Mouse (Mus musculus): Measurements from ENCODE around the gene Ly6g6f. TPM values are rescaled to one million over a fixed set of nuclear protein-coding genes. Genes with fewer than 3 reads are reported as not detected.

The Ly6g6f gene
- polyA plus RNA-seq, 1 experiment = not detected

GRCm38 (mm10) chr17:35096597-35096996 is 11.2 kb upstream of the Ly6g6f start:
- Histone ChIP-seq H3K4me1 (ENCODE audit: control insufficient read depth, insufficient read depth, low read length) (no peaks in the 10 kb centered on the region), H3K4me3 (ENCODE audit: insufficient read depth, low read length) (no peak overlapping the region), H3K27ac (ENCODE audit: insufficient read depth, low read length) (no peak overlapping the region)
- no peak for TF ChIP-seq POLR2A (IDR thresholded peaks at IDR 0.05; ENCODE audit: low read depth, low read length)
- no peak for TF ChIP-seq CTCF (IDR thresholded peaks at IDR 0.05; ENCODE audit: borderline replicate concordance, insufficient read depth, low read length)

- H3K4me3 ChIP-seq (ENCODE audit: insufficient read depth, low read length) = no peak overlapping the region
- no peak overlapping the region for H3K27ac ChIP-seq (ENCODE audit: insufficient read depth, low read length)
- H3K4me1 ChIP-seq (ENCODE audit: control insufficient read depth, insufficient read depth, low read length) = 0 out of 2 replicates have a peak, but pooled peaks cover 4% of the 10 kb centered on the region
- TF ChIP-seq CTCF (IDR thresholded peaks at IDR 0.05; ENCODE audit: borderline replicate concordance, insufficient read depth, low read length) (no peak), POLR2A (IDR thresholded peaks at IDR 0.05; ENCODE audit: low read depth, low read length) (no peak)
Measured at GRCm38 (mm10) chr17:35094475-35095365, 9.3 kb upstream of the Ly6g6f start.

DNA sequence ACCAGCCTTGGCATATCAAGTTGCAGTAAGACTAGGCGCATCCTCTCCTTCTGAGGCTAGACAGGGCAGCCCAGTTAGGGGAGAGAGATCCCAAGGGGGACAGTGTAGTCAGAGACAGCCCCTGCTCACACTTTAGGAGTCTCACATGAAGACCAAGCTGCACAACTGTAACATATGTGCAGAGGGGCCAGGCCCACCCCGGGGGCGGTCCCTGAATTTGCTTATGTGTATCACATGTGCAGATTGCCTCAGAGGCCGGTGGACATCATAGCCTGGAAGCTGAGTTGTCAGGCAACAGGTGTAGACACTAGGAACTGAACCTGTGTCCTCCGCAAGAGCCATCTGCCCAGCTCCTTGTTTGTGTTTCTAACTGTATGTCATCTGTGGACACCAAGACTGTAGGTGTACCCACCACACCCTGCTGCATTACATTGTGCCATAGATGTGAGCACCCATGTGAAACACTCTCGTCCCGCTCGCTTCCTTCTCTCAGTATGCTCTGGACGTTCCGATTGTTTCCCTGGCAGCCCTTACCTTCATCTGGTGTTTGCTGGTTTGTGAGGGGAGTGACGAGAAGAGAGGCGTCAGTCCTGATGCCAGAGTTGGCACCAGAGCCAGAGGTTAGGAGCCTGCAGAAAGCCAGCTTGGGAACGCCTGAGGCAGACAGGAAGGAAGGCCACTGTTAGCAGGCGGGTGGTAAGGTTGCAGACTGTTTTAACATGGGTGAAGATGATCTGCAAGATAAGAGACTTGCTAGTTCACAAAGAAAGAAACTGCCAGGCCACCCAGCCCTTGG is 7.2 kb upstream of the Ly6g6f start:
- H3K27ac ChIP-seq (ENCODE audit: insufficient read depth, low read length) = no peak overlapping the region
- H3K4me3 ChIP-seq (ENCODE audit: insufficient read depth, low read length) = no peak overlapping the region
- TF ChIP-seq POLR2A (IDR thresholded peaks at IDR 0.05; ENCODE audit: low read depth, low read length) (no peak), CTCF (IDR thresholded peaks at IDR 0.05; ENCODE audit: borderline replicate concordance, insufficient read depth, low read length) (no peak)
- 0 out of 2 replicates have a peak, but pooled peaks cover 4% of the 10 kb centered on the region for H3K4me1 ChIP-seq (ENCODE audit: control insufficient read depth, insufficient read depth, low read length)

DNA sequence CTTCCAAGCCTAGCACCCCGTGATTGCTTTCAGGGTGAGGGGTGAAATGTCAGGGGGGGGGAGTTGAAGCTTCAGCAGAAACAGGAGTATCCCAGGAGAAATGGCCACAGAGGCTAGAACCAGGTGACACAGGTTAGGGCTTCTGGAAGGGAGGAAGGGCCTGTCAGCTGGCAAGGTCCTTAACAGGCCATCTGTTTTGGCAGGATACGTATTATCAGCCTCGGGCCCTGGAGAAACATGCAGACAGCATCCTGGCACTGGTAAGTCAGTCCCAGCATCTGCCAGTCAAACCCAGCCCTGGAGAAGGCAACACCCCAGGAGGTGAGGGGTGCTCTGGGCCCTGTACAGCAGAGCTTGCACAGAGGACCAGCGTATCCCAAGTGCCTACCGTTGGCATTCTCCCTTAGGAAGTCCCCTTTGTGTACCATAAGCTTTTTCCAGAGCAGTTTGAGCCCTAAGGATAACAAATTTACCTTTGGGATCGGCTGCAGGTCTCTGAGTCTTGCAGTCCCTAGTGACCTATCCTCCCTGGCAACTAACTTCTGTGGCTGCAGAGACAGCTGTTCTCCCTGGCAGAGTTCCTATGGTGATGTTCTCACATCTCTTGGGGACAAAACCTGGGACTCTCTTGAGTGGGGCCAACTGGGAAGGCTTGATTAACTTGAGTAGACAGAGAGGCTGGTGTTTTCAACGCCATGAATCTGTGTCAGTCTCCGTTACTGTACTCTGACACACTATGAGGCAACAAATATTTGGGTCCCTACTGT is 4.9 kb upstream of the Ly6g6f start:
- 0 out of 2 replicates have a peak, but pooled peaks cover 4% of the 10 kb centered on the region for H3K4me1 ChIP-seq (ENCODE audit: control insufficient read depth, insufficient read depth, low read length)
- no peak overlapping the region for H3K27ac ChIP-seq (ENCODE audit: insufficient read depth, low read length)
- H3K4me3 ChIP-seq (ENCODE audit: insufficient read depth, low read length) = peak overlapping the region; percentile 94
- no peak for TF ChIP-seq CTCF (IDR thresholded peaks at IDR 0.05; ENCODE audit: borderline replicate concordance, insufficient read depth, low read length)
- no peak for TF ChIP-seq POLR2A (IDR thresholded peaks at IDR 0.05; ENCODE audit: low read depth, low read length)

GRCm38 (mm10) chr17:35088825-35089644 is 3.6 kb upstream of the Ly6g6f start, which contains the start of gene Abhd16a:
Gene Abhd16a (plus strand): TSS chr17:35089263.
- Histone ChIP-seq H3K27ac (ENCODE audit: insufficient read depth, low read length) (peak within 1 kb of the TSS; percentile 82), H3K4me1 (ENCODE audit: control insufficient read depth, insufficient read depth, low read length) (0 out of 2 replicates have a peak, but pooled peaks cover 4% of the 10 kb centered on the region), H3K4me3 (ENCODE audit: insufficient read depth, low read length) (peak within 1 kb of the TSS; percentile 94)
- TF ChIP-seq POLR2A (IDR thresholded peaks at IDR 0.05; ENCODE audit: low read depth, low read length) (peak; percentile 94), CTCF (IDR thresholded peaks at IDR 0.05; ENCODE audit: borderline replicate concordance, insufficient read depth, low read length) (no peak)

DNA sequence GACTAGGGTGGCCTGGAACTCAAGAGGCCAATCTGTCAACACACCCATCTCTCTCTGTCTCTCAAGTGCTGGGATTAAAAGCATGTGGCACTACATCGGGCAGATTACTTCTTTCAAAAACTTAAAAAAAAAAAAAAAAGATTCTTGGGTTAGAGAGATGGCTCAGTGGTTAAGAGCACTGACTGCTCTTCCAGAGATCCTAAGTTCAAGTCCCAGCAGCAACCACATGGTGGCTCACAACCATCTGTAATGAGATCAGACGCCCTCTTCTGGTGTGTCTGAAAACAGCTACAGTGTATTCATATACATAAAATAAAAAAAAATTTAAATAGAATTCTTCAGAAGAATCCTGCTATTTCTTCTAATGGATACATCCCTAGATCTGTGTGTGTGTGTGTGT is 2.7 kb upstream of the Ly6g6f start:
- TF ChIP-seq POLR2A (IDR thresholded peaks at IDR 0.05; ENCODE audit: low read depth, low read length) (no peak), CTCF (IDR thresholded peaks at IDR 0.05; ENCODE audit: borderline replicate concordance, insufficient read depth, low read length) (no peak)
- Histone ChIP-seq H3K4me3 (ENCODE audit: insufficient read depth, low read length) (no peak overlapping the region), H3K27ac (ENCODE audit: insufficient read depth, low read length) (no peak overlapping the region), H3K4me1 (ENCODE audit: control insufficient read depth, insufficient read depth, low read length) (0 out of 2 replicates have a peak, but pooled peaks cover 4% of the 10 kb centered on the region)

DNA sequence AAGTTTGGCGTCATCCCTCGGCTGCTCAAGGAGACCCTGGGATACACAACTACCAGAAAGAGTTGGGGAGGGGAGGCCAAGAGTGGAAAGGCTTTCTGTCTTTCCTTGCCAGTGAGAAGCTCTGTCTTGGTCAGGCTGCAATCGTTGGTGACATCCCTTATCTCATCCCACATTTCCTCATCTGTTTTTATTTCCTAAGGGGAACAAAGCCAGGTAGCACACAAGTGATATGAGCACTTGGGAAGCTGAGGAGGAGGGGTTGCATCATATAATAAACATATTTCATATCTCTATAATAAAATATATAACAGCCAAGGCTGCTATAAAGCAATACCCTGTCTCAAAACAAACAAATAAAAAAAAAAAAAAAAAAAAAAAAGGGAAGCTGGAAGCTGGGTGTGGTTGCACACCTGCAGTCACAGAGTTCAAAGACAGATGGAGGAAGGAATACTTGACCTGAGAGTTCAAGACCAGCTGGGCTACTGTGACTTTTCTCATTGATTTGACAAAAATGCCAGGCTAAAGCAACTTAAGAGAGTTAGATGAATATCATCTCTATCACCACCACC is 1.4 kb downstream of the Ly6g6f start:
- Histone ChIP-seq H3K27ac (ENCODE audit: insufficient read depth, low read length) (no peak overlapping the region), H3K4me3 (ENCODE audit: insufficient read depth, low read length) (no peak overlapping the region), H3K4me1 (ENCODE audit: control insufficient read depth, insufficient read depth, low read length) (no peaks in the 10 kb centered on the region)
- TF ChIP-seq POLR2A (IDR thresholded peaks at IDR 0.05; ENCODE audit: low read depth, low read length) = no peak

DNA sequence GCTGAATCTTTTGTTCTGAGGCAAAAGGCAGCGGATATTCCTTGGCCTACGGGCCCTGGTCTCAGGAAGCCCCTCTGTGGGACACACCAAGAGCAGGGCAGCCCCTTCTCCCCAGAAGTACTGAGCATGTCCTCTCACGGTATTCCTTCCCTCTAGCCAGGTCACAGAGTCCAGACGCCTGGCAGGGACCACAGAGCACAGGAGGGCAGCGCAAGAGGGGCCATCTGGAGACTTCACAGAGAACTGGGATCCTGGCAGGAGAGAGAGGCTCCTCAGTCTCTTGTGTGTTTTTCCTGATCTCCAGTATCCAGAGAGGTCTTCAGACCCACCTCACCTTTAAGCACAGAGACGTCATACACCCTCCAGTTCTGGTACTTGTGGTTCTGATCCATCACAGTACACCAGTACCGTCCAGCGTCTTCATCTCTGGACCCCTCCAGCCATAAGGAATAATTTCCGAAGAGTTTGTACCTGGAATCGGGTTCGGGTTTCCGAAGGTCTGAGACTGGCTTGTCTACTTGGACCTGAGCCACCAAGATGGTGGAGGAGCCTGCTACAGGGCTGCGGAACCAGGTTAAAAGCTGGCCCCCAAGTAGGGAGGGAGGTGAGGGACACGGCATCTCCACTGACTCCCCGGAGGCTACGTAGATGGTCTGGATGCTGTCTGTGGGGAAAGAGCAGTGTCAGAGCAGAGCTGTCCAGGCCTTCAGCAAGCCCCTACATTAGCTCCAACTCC is 2.4 kb downstream of the Ly6g6f start:
- Histone ChIP-seq H3K4me3 (ENCODE audit: insufficient read depth, low read length) (no peak overlapping the region), H3K27ac (ENCODE audit: insufficient read depth, low read length) (no peak overlapping the region), H3K4me1 (ENCODE audit: control insufficient read depth, insufficient read depth, low read length) (no peaks in the 10 kb centered on the region)
- TF ChIP-seq CTCF (IDR thresholded peaks at IDR 0.05; ENCODE audit: borderline replicate concordance, insufficient read depth, low read length) (no peak), POLR2A (IDR thresholded peaks at IDR 0.05; ENCODE audit: low read depth, low read length) (no peak)
